Mouse (Mus musculus) frontal cortex, postnatal 36 days (tissue): ENCODE results near the gene Pacrg.

Experiments used
- DNase-seq, 2 experiments: peaks; one replicate each; pipeline ENCODE4 v3.0.0; 2022; ENCODE audit warnings: low spot score in 2 of 2

The Pacrg gene

GRCm38 (mm10) chr17:10740083-10740482, 100.0 kb downstream of the Pacrg start:
- no peak for DNase-seq

- DNase-seq = no peak
Measured at GRCm38 (mm10) chr17:10737966-10738365, 102.1 kb downstream of the Pacrg start.

- no peak for DNase-seq
Measured at GRCm38 (mm10) chr17:10734733-10735132, 105.4 kb downstream of the Pacrg start.

GRCm38 (mm10) chr17:10732303-10733048, 107.6 kb downstream of the Pacrg start:
- DNase-seq = no peak

- no peak for DNase-seq
Measured at GRCm38 (mm10) chr17:10724853-10725252, 115.3 kb downstream of the Pacrg start.

GRCm38 (mm10) chr17:10721562-10721961, 118.5 kb downstream of the Pacrg start:
- no peak for DNase-seq

- no peak for DNase-seq
Measured at GRCm38 (mm10) chr17:10717148-10717547, 123.0 kb downstream of the Pacrg start.

- DNase-seq = no peak
Measured at GRCm38 (mm10) chr17:10702781-10703180, 137.3 kb downstream of the Pacrg start.

GRCm38 (mm10) chr17:10698041-10698440, 142.1 kb downstream of the Pacrg start:
- DNase-seq = no peak

GRCm38 (mm10) chr17:10695421-10695820, 144.7 kb downstream of the Pacrg start:
- no peak for DNase-seq

GRCm38 (mm10) chr17:10677098-10677497, 163.0 kb downstream of the Pacrg start:
- DNase-seq = no peak

- no peak for DNase-seq
Measured at GRCm38 (mm10) chr17:10675536-10675935, 164.6 kb downstream of the Pacrg start.

GRCm38 (mm10) chr17:10675048-10675447, 165.1 kb downstream of the Pacrg start:
- no peak for DNase-seq

GRCm38 (mm10) chr17:10661294-10661693, 178.8 kb downstream of the Pacrg start:
- DNase-seq = no peak

GRCm38 (mm10) chr17:10643604-10644003, 196.5 kb downstream of the Pacrg start:
- DNase-seq = no peak

- no peak for DNase-seq
Measured at GRCm38 (mm10) chr17:10639816-10640215, 200.3 kb downstream of the Pacrg start.

- no peak for DNase-seq
Measured at GRCm38 (mm10) chr17:10635955-10636470, 204.1 kb downstream of the Pacrg start.

- DNase-seq = no peak
Measured at GRCm38 (mm10) chr17:10635470-10635869, 204.6 kb downstream of the Pacrg start.

GRCm38 (mm10) chr17:10635046-10635445, 205.1 kb downstream of the Pacrg start:
- no peak for DNase-seq

- DNase-seq = no peak
Measured at GRCm38 (mm10) chr17:10633769-10634168, 206.3 kb downstream of the Pacrg start.

- DNase-seq = no peak
Measured at GRCm38 (mm10) chr17:10628240-10628639, 211.9 kb downstream of the Pacrg start.

- no peak for DNase-seq
Measured at GRCm38 (mm10) chr17:10627476-10627875, 212.6 kb downstream of the Pacrg start.

GRCm38 (mm10) chr17:10626299-10627095, 213.6 kb downstream of the Pacrg start:
- DNase-seq = no peak
